Mouse (Mus musculus) brain, embryonic 18.5 days (tissue): ENCODE data around the gene Cblc.
"Not testable (repeated sequence)": the region's sequence is repeated elsewhere in the genome, so short reads cannot be mapped to it uniquely, and the experiment has no call there.

Experiments used
- DNase-seq: peaks from one replicate; pipeline ENCODE4 v3.0.0-alpha.2; 2012; ENCODE audit warnings: low read depth, low spot score

Gene Cblc

GRCm38 (mm10) chr7:19818875-19819274, 22.3 kb upstream of the Cblc start:
- DNase-seq, result no peak

GRCm38 (mm10) chr7:19818440-19818839, 21.8 kb upstream of the Cblc start:
- no peak for DNase-seq

- DNase-seq, result no peak
Observed at GRCm38 (mm10) chr7:19817382-19818105, 20.9 kb upstream of the Cblc start.

GRCm38 (mm10) chr7:19816224-19816771, 19.7 kb upstream of the Cblc start:
- no peak for DNase-seq

GRCm38 (mm10) chr7:19815296-19816223, 19.0 kb upstream of the Cblc start:
- DNase-seq, result no peak

GRCm38 (mm10) chr7:19813579-19814122, 17.0 kb upstream of the Cblc start:
- DNase-seq, result no peak

GRCm38 (mm10) chr7:19813161-19813560, 16.6 kb upstream of the Cblc start:
- no peak for DNase-seq

- DNase-seq, result no peak
Observed at GRCm38 (mm10) chr7:19811114-19811513, 14.5 kb upstream of the Cblc start.

- no peak for DNase-seq
Observed at GRCm38 (mm10) chr7:19809369-19809768, 12.8 kb upstream of the Cblc start.

GRCm38 (mm10) chr7:19806356-19806969, 9.9 kb upstream of the Cblc start:
- no peak for DNase-seq

- DNase-seq, result no peak
Observed at GRCm38 (mm10) chr7:19802995-19803394, 6.4 kb upstream of the Cblc start.

GRCm38 (mm10) chr7:19800764-19801163, 4.2 kb upstream of the Cblc start:
- no peak for DNase-seq

GRCm38 (mm10) chr7:19796254-19796653, 355 bp downstream of the Cblc start:
- DNase-seq, result no peak

- DNase-seq, result no peak
Observed at GRCm38 (mm10) chr7:19795236-19795635, 1.4 kb downstream of the Cblc start.

GRCm38 (mm10) chr7:19792701-19793630, 3.6 kb downstream of the Cblc start:
- DNase-seq, result no peak

GRCm38 (mm10) chr7:19791504-19791903, 5.1 kb downstream of the Cblc start:
- not testable (repeated sequence) for DNase-seq

- DNase-seq, result no peak
Observed at GRCm38 (mm10) chr7:19789904-19790347, 6.7 kb downstream of the Cblc start.

- no peak for DNase-seq
Observed at GRCm38 (mm10) chr7:19785874-19786458, 10.6 kb downstream of the Cblc start.

GRCm38 (mm10) chr7:19784764-19785535, 11.7 kb downstream of the Cblc start:
- DNase-seq, result no peak
